Mouse (Mus musculus): ENCODE results near the gene Cd2ap. TPM values are rescaled to one million over a fixed set of nuclear protein-coding genes. Genes with fewer than 3 reads are reported as not detected.

Gene Cd2ap
- total RNA-seq, 4 experiments from 2014 or later = 56.2 to 77.5 (median 66.8) TPM

DNA sequence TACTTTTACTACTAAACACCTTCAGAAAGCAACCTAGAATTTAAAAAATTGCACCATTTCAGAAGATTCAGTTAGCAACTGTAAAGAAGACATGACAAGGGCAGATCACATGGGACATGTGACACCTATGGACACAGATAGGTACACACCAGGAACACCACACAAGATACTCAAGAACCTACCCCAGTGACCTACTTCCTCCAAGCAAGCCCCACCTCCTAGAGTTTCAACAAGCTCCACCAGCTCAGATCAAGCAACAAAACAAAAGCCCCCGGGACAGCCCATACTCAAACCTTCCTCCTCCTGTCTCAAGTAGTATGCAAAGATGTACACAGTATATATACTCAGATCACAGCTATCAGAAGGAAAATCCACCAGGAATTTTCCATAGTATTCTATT, 16.1 kb downstream of the Cd2ap start:
- no peak for DNase-seq

DNA sequence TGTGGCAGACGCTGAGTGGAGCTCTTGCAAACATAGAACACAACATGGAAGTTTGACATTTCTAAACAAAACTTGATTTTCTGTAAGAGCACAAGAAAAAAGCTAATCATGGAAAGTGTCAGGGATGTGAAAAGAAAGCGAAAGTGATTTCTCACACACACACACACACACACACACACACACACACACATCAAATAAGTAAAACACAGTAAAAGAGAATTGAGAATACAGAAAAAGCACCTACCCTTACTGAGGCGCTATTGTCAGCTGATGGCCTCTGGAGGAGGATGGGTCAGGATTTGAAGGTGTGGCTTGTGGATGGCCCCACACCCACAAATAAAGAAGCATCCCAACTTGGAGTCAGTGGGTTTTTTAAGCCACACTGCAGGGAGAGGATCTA, 19.0 kb downstream of the Cd2ap start:
- DNase-seq = no peak

DNA sequence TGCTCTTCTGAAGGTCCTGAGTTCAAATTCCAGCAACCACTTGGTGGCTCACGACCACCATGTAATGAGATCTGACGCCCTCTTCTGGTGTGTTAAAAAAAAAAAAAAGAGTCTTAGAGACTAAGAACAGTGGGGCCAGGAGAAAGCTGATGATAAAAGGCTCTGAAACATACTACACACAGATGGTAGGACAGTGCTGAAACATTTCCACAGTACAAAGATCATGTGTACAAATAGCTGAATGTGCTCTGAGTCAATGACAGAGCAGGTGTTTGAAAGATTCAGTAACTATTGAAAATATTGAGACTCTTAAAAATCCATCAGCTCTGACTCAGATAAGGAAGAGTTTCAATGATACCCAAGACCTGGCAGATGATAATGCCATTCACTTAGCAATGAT, 29.4 kb downstream of the Cd2ap start:
- no peak for DNase-seq

DNA sequence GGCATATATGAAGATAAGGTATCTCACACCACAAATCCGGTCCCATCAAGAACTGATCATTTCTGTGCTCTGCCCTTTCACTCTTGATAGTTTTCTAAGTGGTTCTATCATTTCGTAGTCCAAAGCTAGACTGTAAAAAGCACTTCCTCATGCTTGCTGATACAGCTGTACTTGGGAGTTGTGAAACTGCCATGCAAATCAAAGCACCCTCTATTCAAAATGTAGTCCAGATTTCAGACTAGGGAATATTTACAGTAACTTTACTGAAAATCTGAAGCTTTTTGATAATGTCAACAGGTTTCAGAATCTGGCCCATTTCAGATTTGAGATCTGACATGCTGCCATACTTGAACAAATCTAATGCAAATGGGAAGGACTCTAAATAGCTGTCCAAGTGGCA, 39.3 kb downstream of the Cd2ap start:
- DNase-seq = no peak

DNA sequence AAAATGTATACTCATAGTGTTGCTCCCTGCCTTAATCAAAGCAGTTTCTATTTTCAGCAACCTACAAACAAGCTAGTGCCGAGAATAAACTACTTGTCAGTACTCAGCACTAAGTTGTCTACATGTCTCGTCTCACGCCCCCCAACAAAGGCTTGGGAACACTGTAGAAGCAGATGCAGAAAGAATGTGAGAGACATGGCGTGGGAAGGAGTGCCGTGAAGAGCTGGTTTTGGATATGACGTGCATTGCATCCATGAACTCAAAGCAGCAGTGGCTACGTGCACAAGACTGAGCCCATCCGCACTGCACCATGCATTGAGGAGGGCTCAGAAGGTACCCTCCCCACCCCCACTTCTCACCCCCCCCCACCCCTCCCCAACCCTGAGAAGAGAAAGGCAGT, 53.7 kb downstream of the Cd2ap start:
- no peak for DNase-seq

DNA sequence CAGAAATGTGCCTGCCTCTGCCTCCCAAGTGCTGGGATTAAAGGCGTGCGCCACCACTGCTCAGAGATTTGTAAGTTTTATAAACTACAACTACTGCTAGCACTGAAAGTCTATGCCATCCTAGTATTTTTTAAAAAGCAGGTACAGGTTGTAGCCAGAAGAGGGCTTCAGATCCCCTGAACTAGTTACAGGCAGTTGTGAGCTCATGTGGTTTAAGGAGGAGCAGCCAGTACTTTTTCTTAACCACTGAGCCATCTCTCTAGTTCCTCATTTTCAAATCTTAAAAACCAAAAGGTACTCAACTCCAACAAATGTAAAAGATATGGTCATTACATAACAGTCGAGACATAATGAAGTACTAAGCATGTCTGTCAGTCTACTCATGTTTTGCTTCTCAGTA, 61.1 kb downstream of the Cd2ap start:
- no peak for DNase-seq

DNA sequence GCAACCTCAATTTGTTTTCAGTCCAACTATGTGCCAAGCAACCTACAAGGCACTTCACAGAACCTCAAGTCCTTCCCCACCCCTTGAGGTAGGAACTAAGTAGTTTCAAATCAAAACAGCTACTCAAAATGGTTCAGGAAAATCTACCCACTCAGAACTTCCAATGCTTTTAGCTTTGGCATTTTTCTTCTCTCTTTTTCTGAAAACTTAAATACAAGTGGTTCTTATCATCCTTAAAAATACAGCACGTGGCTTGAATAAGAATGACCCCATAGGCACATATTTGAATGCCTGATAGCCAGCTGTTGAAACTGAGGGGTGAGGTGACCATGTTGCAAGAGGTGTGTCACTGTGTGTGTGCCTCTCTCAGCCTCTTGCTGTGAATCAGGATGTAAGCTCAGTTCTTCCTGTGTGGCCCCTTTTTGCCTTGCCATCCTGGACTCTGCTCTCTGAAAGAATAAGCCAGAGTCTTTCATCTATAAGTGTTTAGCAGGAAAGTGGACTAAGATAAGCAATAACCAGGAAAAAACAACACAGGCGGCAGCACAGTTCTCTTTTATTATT, 84.0 kb downstream of the Cd2ap start:
- DNase-seq = no peak

DNA sequence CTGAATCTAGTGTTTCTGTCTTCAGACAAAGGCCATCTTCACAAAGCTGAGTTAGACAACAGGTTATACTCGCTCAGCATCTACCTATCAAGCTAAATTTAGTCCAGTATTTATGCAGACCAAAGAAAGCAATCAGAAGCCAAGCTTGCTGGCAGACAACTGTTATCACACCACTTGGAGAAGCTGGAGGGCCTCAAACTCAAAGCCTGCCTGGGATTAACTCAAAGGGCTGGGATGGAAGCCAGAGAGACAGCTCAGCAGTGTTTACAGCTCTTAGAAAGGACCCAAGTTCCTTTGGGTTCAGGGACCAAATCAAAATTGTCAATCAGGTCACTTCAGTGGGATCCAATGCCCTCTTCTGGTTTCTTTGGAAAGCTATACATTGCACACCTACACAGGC, 85.7 kb downstream of the Cd2ap start:
- no peak for DNase-seq

DNA sequence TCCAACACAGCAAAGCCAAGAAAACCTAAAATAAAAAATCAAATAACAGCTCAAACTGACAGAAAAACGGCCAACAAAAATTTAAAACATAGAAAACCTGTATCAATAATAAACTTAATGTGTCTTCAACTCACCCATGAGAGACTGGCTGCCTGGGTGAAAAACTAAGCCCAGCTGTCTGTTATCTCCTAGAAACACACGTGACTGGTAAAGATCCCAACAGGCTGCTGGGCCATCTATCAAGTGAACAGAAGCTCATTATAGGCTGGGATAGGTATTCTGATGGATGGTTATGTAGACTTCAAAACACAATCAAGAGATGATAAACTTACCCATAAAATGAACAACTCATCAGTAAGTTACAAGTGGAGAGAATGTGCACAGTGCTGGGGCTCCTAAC, 86.7 kb downstream of the Cd2ap start:
- no peak for DNase-seq

DNA sequence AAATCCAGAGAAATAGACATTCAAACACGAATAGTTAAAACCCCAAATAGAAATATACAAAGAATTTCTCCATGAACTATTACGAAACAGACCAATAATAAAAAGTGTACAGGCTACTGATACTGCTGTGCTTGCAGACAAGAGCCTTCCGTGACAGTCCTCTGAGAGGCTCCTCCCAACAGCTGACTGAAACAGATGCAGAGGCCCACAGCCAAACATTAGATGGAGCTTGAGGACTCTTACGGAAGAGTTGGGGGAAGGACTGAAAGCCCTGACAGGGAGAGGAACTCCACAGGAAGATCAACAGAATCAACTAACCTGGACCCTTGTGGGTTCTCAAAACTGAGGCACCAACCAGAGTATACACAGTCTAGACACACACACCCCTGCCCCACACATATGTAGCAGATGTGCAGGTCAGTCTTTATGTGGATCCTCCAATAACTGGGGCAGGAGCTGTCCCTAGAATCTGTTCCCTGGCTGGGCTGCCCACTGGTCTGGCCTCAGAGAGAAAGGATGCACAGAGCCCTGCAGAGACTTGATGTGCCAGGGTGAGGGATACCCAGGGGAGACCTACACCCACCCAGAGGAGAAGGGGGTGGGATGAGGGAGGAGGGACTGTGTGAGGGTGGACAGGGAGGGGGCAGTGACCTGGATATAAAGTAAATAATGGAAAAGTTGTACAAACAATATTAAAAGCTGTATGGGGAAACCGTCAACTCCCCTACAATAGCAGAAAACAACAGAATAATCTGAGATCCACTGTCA, 87.6 kb downstream of the Cd2ap start:
- DNase-seq = no peak

DNA sequence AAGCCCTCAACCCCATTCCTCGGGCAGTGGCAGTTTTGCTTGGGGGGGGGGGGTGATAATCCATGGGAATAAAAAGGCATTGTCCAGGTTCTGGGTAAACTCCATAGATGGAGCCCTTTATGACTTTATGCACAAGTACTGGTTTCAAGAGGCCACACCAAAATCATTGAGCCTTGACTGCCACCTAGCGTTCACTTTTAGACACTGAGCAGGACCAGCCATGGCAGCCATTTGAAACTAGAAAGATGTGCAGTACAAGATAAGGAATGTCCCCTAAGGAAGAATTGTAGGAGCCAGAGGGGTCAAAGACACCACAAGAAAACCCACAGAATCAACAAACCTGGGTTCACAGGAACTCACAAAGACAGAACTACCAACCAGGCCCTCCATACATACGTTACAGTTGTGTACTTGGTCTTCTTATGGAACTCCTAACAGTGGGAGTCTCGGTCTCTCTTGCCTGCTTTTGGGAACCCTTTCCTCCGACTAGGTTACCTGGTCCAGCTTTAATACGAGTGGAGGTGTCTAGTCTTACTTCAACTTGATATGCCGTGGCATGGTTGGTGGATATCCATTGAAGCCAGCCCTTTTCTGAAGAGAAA, 94.2 kb downstream of the Cd2ap start:
- peak; percentile 24 for DNase-seq

DNA sequence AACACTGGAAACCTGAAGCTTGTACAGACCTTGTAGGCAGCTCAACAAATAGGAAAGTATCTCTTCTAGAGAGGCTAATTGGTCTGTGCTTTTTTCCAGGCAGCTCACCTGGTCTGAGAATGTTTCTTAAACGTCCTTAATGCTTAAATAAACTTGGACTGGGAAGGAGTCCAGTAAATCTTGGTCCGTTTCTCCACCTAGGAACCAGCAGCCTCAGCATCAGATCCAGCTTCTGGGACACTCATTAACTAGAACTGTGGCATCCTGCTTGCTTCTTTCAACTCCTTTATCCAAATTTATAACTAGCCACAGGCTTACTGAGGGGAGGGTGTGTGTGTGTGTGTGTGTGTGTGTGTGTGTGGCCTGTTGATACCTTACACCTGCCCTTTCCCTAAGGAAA, 122.7 kb downstream of the Cd2ap start:
- no peak for DNase-seq

DNA sequence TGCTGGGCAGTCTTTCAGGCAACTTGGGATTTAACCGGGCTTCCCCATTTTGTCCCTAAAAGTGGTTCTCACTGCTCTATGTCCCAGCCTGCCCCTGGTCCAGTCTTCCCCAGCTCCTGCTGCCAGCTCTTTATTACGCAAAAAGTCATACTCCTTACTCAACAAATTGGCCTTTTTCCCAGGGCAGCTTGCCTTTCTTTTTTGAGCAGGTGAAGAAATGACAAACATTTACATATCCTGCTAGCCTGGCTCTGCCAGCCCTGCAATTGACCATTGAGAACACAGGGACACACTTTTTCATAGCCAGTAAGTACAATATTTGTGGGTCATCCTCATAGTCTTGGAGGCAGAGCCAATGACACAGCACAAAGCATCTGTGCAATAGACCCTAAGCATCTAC, 124.3 kb downstream of the Cd2ap start:
- DNase-seq = peak; percentile 58

DNA sequence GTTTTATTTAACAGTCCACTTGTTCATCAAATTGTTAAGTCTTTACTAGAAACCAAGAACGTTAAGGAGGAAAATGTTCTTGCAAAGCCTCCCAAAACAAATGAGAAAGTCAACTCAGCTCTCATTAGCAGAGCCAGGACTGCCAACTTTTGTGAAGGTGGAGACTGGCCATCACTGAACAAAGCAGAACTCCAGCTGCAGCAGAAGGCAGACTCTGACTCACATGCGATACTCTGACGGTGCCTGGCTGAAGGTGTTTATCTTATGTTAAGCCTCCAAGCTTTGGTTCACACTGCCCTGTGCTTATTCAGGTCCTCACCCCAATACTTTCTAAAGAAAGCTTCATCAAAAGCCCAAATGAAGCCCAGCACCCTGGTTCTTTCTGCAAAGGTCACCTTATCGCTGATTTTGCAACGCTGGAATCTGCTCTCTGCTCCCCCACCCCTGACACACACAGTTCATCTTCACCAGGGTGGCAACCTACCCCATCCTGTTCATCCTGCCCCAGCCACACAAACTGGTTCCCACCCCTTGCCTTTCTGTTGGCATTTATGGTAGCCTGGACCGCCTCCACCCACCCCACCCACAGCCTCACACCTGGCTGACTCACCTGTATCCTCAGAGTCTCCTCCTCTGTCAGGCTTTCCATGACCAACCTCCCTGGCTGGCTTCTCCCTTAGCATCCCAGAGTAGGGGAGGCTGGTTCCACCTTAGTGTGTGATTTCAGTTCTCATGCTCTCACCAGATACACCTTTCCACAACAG, 130.6 kb downstream of the Cd2ap start:
- no peak for DNase-seq

Other genes starting within 250 kb of the Cd2ap start
- gene Adgrf4, start 184.4 kb downstream of the Cd2ap start, total RNA-seq (2022) = under 1 TPM in 1 of 4 experiments, not detected in 3; 0.12 TPM
- gene Adgrf2, start 134.5 kb downstream of the Cd2ap start, total RNA-seq (2022) = under 1 TPM in 3 of 4 experiments, not detected in 1; 0.17 to 0.35 (median 0.22) TPM
- 1 to 10 TPM; 2.4 to 5.3 (median 3.1) TPM for gene Tnfrsf21, start 139.9 kb upstream of the Cd2ap start, total RNA-seq (2022)